Mouse (Mus musculus): ENCODE results near the gene Tex13b. TPM values are rescaled to one million over a fixed set of nuclear protein-coding genes. Genes with fewer than 3 reads are reported as not detected.
"Not testable (repeated sequence)": the region's sequence is repeated elsewhere in the genome, so short reads cannot be mapped to it uniquely, and the experiment has no call there.

The Tex13b gene
- total RNA-seq (2021) (not detected), polyA plus RNA-seq (2012; rRNA removed) (not detected in 2 replicates)
- long read RNA-seq: 0 reads

- 90% methylated on average over 22 of the region's 22 CpGs for WGBS
- no peak within 1 kb of the TSS for H3K4me3 ChIP-seq
Observed at GRCm38 (mm10) chrX:140813312-140814006, at the start of gene Tex13b. Tex13b (minus strand) TSS chrX:140813433.

DNA sequence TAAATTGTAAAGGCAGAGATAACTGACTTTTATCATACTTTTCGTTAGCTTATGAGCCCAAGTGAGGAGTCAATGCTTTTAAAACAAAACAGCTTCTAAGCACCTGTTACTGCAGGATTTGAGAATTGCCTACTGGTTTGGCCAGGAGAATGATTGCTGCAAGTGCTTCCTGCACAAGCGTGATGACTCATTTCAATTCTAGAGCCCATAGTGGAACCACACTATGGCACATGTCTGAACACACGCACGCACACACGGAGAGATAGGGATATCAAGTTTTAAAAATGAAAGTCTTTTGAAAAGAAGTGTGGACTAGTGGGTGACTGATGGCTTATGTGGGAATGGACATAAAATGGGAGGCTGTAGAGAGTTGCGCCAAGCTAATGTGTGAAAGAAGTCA lies 49.5 kb upstream of the Tex13b start:
- no peak for DNase-seq
- Histone ChIP-seq H3K36me3 (ENCODE audit: control insufficient read depth, insufficient read depth, low read length) (no peaks in the 10 kb centered on the region), H3K9ac (ENCODE audit: low read depth, low read length) (no peak overlapping the region), H3K4me1 (ENCODE audit: control insufficient read depth, insufficient read depth, low read length) (no peaks in the 10 kb centered on the region), H3K4me3 (no peak overlapping the region), H3K27me3 (ENCODE audit: control insufficient read depth, insufficient read depth, low read length) (no peaks in the 10 kb centered on the region), H3K27ac (no peak overlapping the region), H3K79me2 (replicated peaks; ENCODE audit: control insufficient read depth, insufficient read depth, low read length) (no peaks in the 10 kb centered on the region)
- 85% methylated on average over 6 of the region's 6 CpGs for WGBS
- intact Hi-C loops (cut with DNase I): no loop called here
- TF ChIP-seq EP300 (IDR thresholded peaks at IDR 0.05; ENCODE audit: insufficient read depth, low read depth, low read length): no peak
- TF ChIP-seq POLR2A (IDR thresholded peaks at IDR 0.05; ENCODE audit: insufficient read depth, low read depth, low read length): no peak
- no peak for TF ChIP-seq CTCF (IDR thresholded peaks at IDR 0.05)

More at GRCm38 (mm10) chrX:140813312-140814006, at the start of gene Tex13b:
- no peak within 1 kb of the TSS for H3K27ac ChIP-seq
- H3K36me3 ChIP-seq (ENCODE audit: control insufficient read depth, insufficient read depth, low read length): no peaks in the 10 kb centered on the region
- no peak for DNase-seq
- intact Hi-C loops (cut with DNase I): no loop called here
- TF ChIP-seq POLR2A (IDR thresholded peaks at IDR 0.05; ENCODE audit: insufficient read depth, low read depth, low read length) (no peak), EP300 (IDR thresholded peaks at IDR 0.05; ENCODE audit: insufficient read depth, low read depth, low read length) (no peak)
- H3K27me3 ChIP-seq (ENCODE audit: control insufficient read depth, insufficient read depth, low read length): no peaks in the 10 kb centered on the region
- no peaks in the 10 kb centered on the region for H3K4me1 ChIP-seq (ENCODE audit: control insufficient read depth, insufficient read depth, low read length)
- no peaks in the 10 kb centered on the region for H3K79me2 ChIP-seq (replicated peaks; ENCODE audit: control insufficient read depth, insufficient read depth, low read length)
- H3K9ac ChIP-seq (ENCODE audit: low read depth, low read length): no peak within 1 kb of the TSS

DNA sequence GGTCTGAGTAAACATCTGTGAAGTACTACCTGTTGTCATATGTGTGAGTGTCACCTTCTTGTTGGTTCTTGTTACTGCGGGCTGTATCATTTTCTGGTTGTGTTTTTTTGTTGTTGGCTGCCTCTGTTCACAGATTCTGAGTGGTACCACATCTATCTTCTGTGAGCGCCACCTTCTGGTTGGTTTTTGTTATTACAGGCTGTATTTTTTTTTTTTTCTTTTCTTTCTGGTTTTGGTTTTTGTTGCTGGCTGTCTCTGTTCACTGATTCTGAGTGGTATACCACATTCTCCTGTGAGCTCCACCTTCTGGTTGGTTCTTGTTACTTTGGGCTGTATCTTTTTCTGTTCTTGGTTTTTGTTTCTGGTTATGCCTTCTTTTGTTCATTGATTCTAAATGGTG lies 44.2 kb upstream of the Tex13b start:
- no peaks in the 10 kb centered on the region for H3K36me3 ChIP-seq (ENCODE audit: control insufficient read depth, insufficient read depth, low read length)
- WGBS: 37% methylated on average over 2 of the region's 2 CpGs
- intact Hi-C loops (cut with DNase I): no loop called here
- H3K27me3 ChIP-seq (ENCODE audit: control insufficient read depth, insufficient read depth, low read length): no peaks in the 10 kb centered on the region
- TF ChIP-seq CTCF (IDR thresholded peaks at IDR 0.05) (peak; percentile 66), EP300 (IDR thresholded peaks at IDR 0.05; ENCODE audit: insufficient read depth, low read depth, low read length) (no peak)
- no peak overlapping the region for H3K9ac ChIP-seq (ENCODE audit: low read depth, low read length)
- no peak overlapping the region for H3K4me3 ChIP-seq
- no peak for DNase-seq
- no peaks in the 10 kb centered on the region for H3K4me1 ChIP-seq (ENCODE audit: control insufficient read depth, insufficient read depth, low read length)
- no peaks in the 10 kb centered on the region for H3K79me2 ChIP-seq (replicated peaks; ENCODE audit: control insufficient read depth, insufficient read depth, low read length)
- no peak overlapping the region for H3K27ac ChIP-seq

DNA sequence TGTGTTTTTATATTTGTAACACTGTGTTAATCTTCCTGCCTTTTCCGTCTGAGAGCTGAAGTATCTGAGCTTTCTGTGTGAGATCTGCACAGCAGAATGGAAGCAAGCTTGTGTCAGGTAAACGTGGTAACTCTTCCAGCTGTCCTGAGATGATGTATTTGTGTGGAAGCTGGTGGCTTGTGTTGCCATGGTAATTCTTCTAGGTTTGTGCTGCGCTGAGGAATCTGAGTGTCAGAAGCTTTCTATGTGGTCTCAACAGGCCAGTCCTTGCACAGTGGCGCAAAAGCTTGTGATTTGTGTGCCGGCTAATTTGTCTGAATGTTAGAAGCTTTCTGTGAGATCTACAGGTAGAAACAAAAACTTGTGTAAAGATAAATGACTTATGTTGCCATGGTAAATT lies 43.8 kb upstream of the Tex13b start:
- DNase-seq; intact Hi-C loops (cut with DNase I); H3K79me2 ChIP-seq (replicated peaks; ENCODE audit: control insufficient read depth, insufficient read depth, low read length); H3K4me1 ChIP-seq (ENCODE audit: control insufficient read depth, insufficient read depth, low read length); H3K27ac ChIP-seq; H3K9ac ChIP-seq (ENCODE audit: low read depth, low read length); H3K4me3 ChIP-seq; H3K27me3 ChIP-seq (ENCODE audit: control insufficient read depth, insufficient read depth, low read length); H3K36me3 ChIP-seq (ENCODE audit: control insufficient read depth, insufficient read depth, low read length): not testable (repeated sequence)
- WGBS: 71% methylated on average over 5 of the region's 5 CpGs

DNA sequence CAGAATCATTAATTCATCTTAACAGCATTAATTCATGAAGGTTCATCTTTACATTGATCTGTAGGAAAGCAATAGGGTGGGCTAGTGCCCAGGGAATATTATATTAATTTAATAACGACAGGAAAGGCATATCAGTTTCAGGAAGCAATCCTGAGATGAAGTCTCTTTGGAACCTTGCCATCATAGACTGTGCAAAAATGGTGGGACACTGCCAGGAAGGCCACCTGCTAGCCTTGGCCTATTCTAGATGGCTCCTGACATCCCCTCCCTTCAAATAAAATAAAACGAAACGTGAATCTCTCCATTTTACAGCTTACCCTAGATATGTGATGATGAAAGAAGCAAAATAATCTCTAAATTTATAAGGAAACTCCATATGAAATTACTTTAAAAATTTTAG lies 41.3 kb upstream of the Tex13b start:
- intact Hi-C loops (cut with DNase I): no loop called here
- no peaks in the 10 kb centered on the region for H3K4me1 ChIP-seq (ENCODE audit: control insufficient read depth, insufficient read depth, low read length)
- no peak overlapping the region for H3K9ac ChIP-seq (ENCODE audit: low read depth, low read length)
- H3K27me3 ChIP-seq (ENCODE audit: control insufficient read depth, insufficient read depth, low read length): no peaks in the 10 kb centered on the region
- no peak for DNase-seq
- TF ChIP-seq CTCF (IDR thresholded peaks at IDR 0.05): no peak
- TF ChIP-seq POLR2A (IDR thresholded peaks at IDR 0.05; ENCODE audit: insufficient read depth, low read depth, low read length): no peak
- TF ChIP-seq EP300 (IDR thresholded peaks at IDR 0.05; ENCODE audit: insufficient read depth, low read depth, low read length): no peak
- no peak overlapping the region for H3K4me3 ChIP-seq
- WGBS: 44% methylated on average over 3 of the region's 3 CpGs
- H3K27ac ChIP-seq: no peak overlapping the region
- H3K36me3 ChIP-seq (ENCODE audit: control insufficient read depth, insufficient read depth, low read length): no peaks in the 10 kb centered on the region
- H3K79me2 ChIP-seq (replicated peaks; ENCODE audit: control insufficient read depth, insufficient read depth, low read length): no peaks in the 10 kb centered on the region

GRCm38 (mm10) chrX:140845401-140845800 lies 32.2 kb upstream of the Tex13b start:
- H3K27ac ChIP-seq; H3K4me3 ChIP-seq; H3K9ac ChIP-seq (ENCODE audit: low read depth, low read length); H3K79me2 ChIP-seq (replicated peaks; ENCODE audit: control insufficient read depth, insufficient read depth, low read length); H3K4me1 ChIP-seq (ENCODE audit: control insufficient read depth, insufficient read depth, low read length); H3K27me3 ChIP-seq (ENCODE audit: control insufficient read depth, insufficient read depth, low read length); H3K36me3 ChIP-seq (ENCODE audit: control insufficient read depth, insufficient read depth, low read length); DNase-seq; intact Hi-C loops (cut with DNase I): not testable (repeated sequence)
- WGBS: 87% methylated on average over 1 of the region's 1 CpGs
- TF ChIP-seq CTCF (IDR thresholded peaks at IDR 0.05): peak; percentile 64

Measured in heart, adult 2 months (tissue).